In genomic region chr3:36863427-36863826, GRCm38 (mm10) we compare ENCODE assay signal across 8 mouse cellular contexts. TPM values are rescaled to one million over a fixed set of nuclear protein-coding genes. Genes with fewer than 3 reads are reported as not detected.
DNase-seq lines count a peak whose midpoint lies in the region; ATAC-seq lines count a peak whose summit lies in the region.

No protein-coding gene starts in this region.

- H3K27me3 ChIP-seq in hindbrain, embryonic 16.5 days (replicated peaks; ENCODE audit: control insufficient read depth, insufficient read depth, low read length): no peaks in the 10 kb centered on the region
- H3K27me3 ChIP-seq in midbrain, embryonic 16.5 days (ENCODE audit: control insufficient read depth, insufficient read depth, low read depth, low read length): no peaks in the 10 kb centered on the region

- ATAC-seq in hindbrain, embryonic 16.5 days: peak; percentile 56
- peak; percentile 64 for ATAC-seq in midbrain, embryonic 16.5 days

- peak overlapping the region; percentile 82 for H3K4me3 ChIP-seq in hindbrain, embryonic 16.5 days (ENCODE audit: low read length)
- peak overlapping the region; percentile 75 for H3K4me3 ChIP-seq in midbrain, embryonic 16.5 days (ENCODE audit: low read depth, low read length)

- 4% methylated on average over 14 of the region's 23 CpGs for WGBS in hindbrain, embryonic 16.5 days
- WGBS in midbrain, embryonic 16.5 days: 2% methylated on average over 17 of the region's 23 CpGs

- peaks cover 5% of the 10 kb centered on the region for H3K4me1 ChIP-seq in hindbrain, embryonic 16.5 days (ENCODE audit: control insufficient read depth, insufficient read depth, low read depth, low read length)
- H3K4me1 ChIP-seq in midbrain, embryonic 16.5 days (ENCODE audit: control insufficient read depth, insufficient read depth, low read length): peaks cover 5% of the 10 kb centered on the region

- H3K9me3 ChIP-seq in hindbrain, embryonic 16.5 days (ENCODE audit: control insufficient read depth, low read length): no peaks in the 10 kb centered on the region
- no peaks in the 10 kb centered on the region for H3K9me3 ChIP-seq in midbrain, embryonic 16.5 days (replicated peaks; ENCODE audit: control insufficient read depth, low read length, poor library complexity, severe bottlenecking)

- peak overlapping the region; percentile 93 for H3K9ac ChIP-seq in hindbrain, embryonic 16.5 days (ENCODE audit: low read depth, low read length)
- H3K9ac ChIP-seq in midbrain, embryonic 16.5 days (ENCODE audit: low read depth, low read length): peak overlapping the region; percentile 79

- H3K36me3 ChIP-seq in hindbrain, embryonic 16.5 days (ENCODE audit: control insufficient read depth, insufficient read depth, low read length): 0 out of 2 replicates have a peak, but pooled peaks cover 8% of the 10 kb centered on the region
- H3K36me3 ChIP-seq in midbrain, embryonic 16.5 days (ENCODE audit: control insufficient read depth, insufficient read depth, low read length): peaks cover 4% of the 10 kb centered on the region

- peak; percentile 16 for DNase-seq in embryo, embryonic 10 days (ENCODE audit: low spot score)
- no peak for DNase-seq in embryo, embryonic 9.5 days (ENCODE audit: extremely low spot score)
- peak; percentile 31 for DNase-seq in thymus, postnatal 0 days (ENCODE audit: low spot score)
- no peak for DNase-seq in thymus, postnatal 14 days
- no peak for DNase-seq in urinary bladder, adult 18-20 months (ENCODE audit: low spot score in 2 of 2)
- DNase-seq in layer of hippocampus, adult 8-10 months (ENCODE audit: low spot score in 2 of 2): no peak

- H3K4me2 ChIP-seq in hindbrain, embryonic 16.5 days (ENCODE audit: low read length): peak overlapping the region; percentile 74
- H3K4me2 ChIP-seq in midbrain, embryonic 16.5 days (ENCODE audit: low read length): peak overlapping the region; percentile 67

- H3K27ac ChIP-seq in hindbrain, embryonic 16.5 days (ENCODE audit: low read depth, low read length): peak overlapping the region; percentile 81; the same call in 1 of the 2 replicates
- peak overlapping the region; percentile 68 for H3K27ac ChIP-seq in midbrain, embryonic 16.5 days (ENCODE audit: low read length)

RNA-seq across cellular contexts. Expression of gene 4932438A13Rik, which starts 0.5 kb away (rescaled TPM):
- polyA plus RNA-seq in thymus, postnatal 0 days (2015; fragmentation: Nextera tagmentation; extraction: Ambion mirVana): 75.6 and 91.2 TPM in 2 replicates
- polyA plus RNA-seq in hindbrain, embryonic 16.5 days (2015; fragmentation: Nextera tagmentation; extraction: Ambion mirVana): 77.1 and 85.3 TPM in 2 replicates
- 95.7 and 95.9 TPM in 2 replicates for polyA plus RNA-seq in midbrain, embryonic 16.5 days (2015; fragmentation: Nextera tagmentation; extraction: Ambion mirVana)
- total RNA-seq in layer of hippocampus, adult 8-10 months (2022): 100 to 1,000 TPM in 1 of 4 experiments, 10 to 100 TPM in 3; 84.4 to 112 (median 91.6) TPM

Comparison
In these comparisons a context has a peak if more than half of its experiments do, and no peak if none do; other contexts are left out.
1. DNase-seq: peak in embryo, embryonic 10 days (single experiment) and thymus, postnatal 0 days (single experiment); none in embryo, embryonic 9.5 days (single experiment), thymus, postnatal 14 days (single experiment), urinary bladder, adult 18-20 months (0 of 2) and layer of hippocampus, adult 8-10 months (0 of 2).